Mouse (Mus musculus) C2C12 (cell line): ENCODE results near the gene Cd300ld4. TPM values are rescaled to one million over a fixed set of nuclear protein-coding genes. Genes with fewer than 3 reads are reported as not detected.

Experiments used
- H3K27me3 ChIP-seq: one replicate; pipeline ENCODE4 v1.6.1; 2011; ENCODE audit not compliant: control insufficient read depth, insufficient read depth, insufficient read length
- H3K36me3 ChIP-seq: one replicate; pipeline ENCODE4 v1.6.1; 2011; ENCODE audit not compliant: control insufficient read depth, insufficient read depth
- H3K4me3 ChIP-seq: one replicate; pipeline ENCODE4 v1.5.1; 2011; ENCODE audit warnings: mild to moderate bottlenecking, control low read depth; ENCODE audit not compliant: poor library complexity, insufficient read depth, severe bottlenecking
- H3K79me2 ChIP-seq: one replicate; pipeline ENCODE4 v1.6.1; 2011; ENCODE audit not compliant: control insufficient read depth, insufficient read depth
- H3K79me3 ChIP-seq: one replicate; pipeline ENCODE4 v1.6.1; 2011; ENCODE audit warnings: low read depth, control low read depth
- H3ac ChIP-seq: one replicate; pipeline ENCODE3; 2011; ENCODE audit warnings: low read depth; ENCODE audit not compliant: control insufficient read depth, insufficient read length
- CEBPB ChIP-seq: IDR thresholded peaks from one replicate; pipeline ENCODE4 v1.6.1; 2011; ENCODE audit warnings: low read depth, mild to moderate bottlenecking, control low read depth, moderate library complexity
- CTCF ChIP-seq: IDR thresholded peaks from one replicate; pipeline ENCODE4 v1.5.1; 2011; ENCODE audit not compliant: control insufficient read depth, insufficient read depth, insufficient read length
- FOSL1 ChIP-seq: IDR thresholded peaks from one replicate; pipeline ENCODE4 v1.8.0; 2011; ENCODE audit warnings: mild to moderate bottlenecking, low read length; ENCODE audit not compliant: poor library complexity, insufficient read depth, severe bottlenecking
- MAX ChIP-seq: IDR thresholded peaks from one replicate; pipeline ENCODE4 v1.6.1; 2011; ENCODE audit warnings: mild to moderate bottlenecking, control low read depth
- MYOD1 ChIP-seq: IDR thresholded peaks from one replicate; pipeline ENCODE4 v1.6.1; 2011; ENCODE audit warnings: low read depth; ENCODE audit not compliant: control insufficient read depth, insufficient read length
- MYOG ChIP-seq: IDR thresholded peaks from one replicate; pipeline ENCODE4 v1.6.1; 2011; ENCODE audit not compliant: control insufficient read depth, insufficient read length; ENCODE audit errors: extremely low read depth
- USF1 ChIP-seq: IDR thresholded peaks from one replicate; pipeline ENCODE4 v1.6.1; 2011; ENCODE audit warnings: low read depth, mild to moderate bottlenecking, control low read depth, moderate library complexity
- polyA plus RNA-seq: library from polyadenylated mRNA; unstranded; fragments of >200 nt; fragmentation: generic; extraction: Trizol; gene quantifications from one replicate; pipeline ENCODE4 v1.2.1, GENCODE M21; 2012; ENCODE audit warnings: missing spikeins

Gene Cd300ld4
- polyA plus RNA-seq, 1 experiment: not detected

DNA sequence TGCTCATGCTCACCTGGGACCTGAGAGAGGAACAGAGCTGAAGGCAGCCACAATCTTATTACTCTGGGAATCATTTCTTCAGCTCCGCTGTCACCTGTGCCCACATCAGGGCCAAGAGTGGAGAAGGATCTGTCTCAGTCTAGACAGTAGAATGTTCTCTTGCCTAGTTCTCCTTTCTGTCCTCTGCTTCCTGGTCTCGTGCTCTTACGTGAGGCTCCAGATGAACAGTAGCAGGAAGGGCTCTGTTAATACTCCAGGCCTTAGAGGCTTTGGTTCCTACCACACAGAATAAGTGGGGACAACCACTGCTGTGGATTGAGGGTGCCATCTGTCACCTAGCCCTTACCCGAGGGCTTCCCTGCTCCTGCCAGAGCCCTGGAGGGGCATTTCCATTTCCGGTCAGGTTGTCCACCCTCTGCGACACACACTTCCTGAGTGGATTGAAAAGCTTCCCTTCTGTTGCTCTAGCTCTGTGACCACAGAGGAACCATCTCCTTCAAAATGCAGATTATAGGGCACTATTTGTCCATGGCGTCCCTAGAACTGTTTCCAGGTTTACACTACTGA is 25.3 kb downstream of the Cd300ld4 start, which contains the start of gene Cd300c2:
Cd300c2 (minus strand) TSS at position 407 of the 567 bp plus-strand sequence.
- H3K27me3 ChIP-seq: peaks cover 10% of the 10 kb centered on the region
- no peaks in the 10 kb centered on the region for H3K79me3 ChIP-seq

GRCm38 (mm10) chr11:114989793-114990192 is 37.0 kb downstream of the Cd300ld4 start, which contains the start of gene Cd300ld:
Cd300ld (minus strand) TSS chr11:114989922.
- no peaks in the 10 kb centered on the region for H3K79me2 ChIP-seq
- H3K36me3 ChIP-seq: no peaks in the 10 kb centered on the region
- no peak within 1 kb of the TSS for H3K4me3 ChIP-seq
- H3K27me3 ChIP-seq: peaks cover 14% of the 10 kb centered on the region
- H3K79me3 ChIP-seq: no peaks in the 10 kb centered on the region
- TF ChIP-seq CEBPB: no peak
- no peak for TF ChIP-seq MYOG
- no peak for TF ChIP-seq FOSL1
- TF ChIP-seq MAX: no peak
- no peak for TF ChIP-seq CTCF
- no peak for TF ChIP-seq MYOD1
- no peak for TF ChIP-seq USF1
- H3ac ChIP-seq: no peak within 1 kb of the TSS

More for the DNA sequence above, 25.3 kb downstream of the Cd300ld4 start, which contains the start of gene Cd300c2:
- no peaks in the 10 kb centered on the region for H3K79me2 ChIP-seq
- no peak for TF ChIP-seq CEBPB
- no peaks in the 10 kb centered on the region for H3K36me3 ChIP-seq
- no peak within 1 kb of the TSS for H3K4me3 ChIP-seq
- no peak within 1 kb of the TSS for H3ac ChIP-seq

DNA sequence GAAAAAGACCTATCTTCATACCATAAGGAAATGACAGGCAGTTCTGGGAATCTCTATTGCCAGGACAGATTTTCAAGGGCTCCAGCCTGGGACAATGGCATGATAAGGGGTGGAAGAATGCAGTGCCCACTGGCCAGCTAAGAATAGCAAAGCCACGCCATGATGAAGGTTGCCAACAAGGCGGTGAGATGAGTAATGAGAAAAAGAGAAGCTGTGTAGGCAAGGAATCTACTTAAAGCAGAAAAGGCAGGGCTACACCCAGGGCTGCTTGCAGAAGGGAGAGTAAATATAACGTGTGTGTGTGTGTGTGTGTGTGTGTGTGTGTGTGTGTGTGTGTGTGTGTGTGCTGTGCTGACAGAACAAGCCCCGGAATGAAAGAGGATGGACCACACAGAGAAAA is 44.9 kb downstream of the Cd300ld4 start:
- no peaks in the 10 kb centered on the region for H3K27me3 ChIP-seq
- H3K79me2 ChIP-seq: no peaks in the 10 kb centered on the region

DNA sequence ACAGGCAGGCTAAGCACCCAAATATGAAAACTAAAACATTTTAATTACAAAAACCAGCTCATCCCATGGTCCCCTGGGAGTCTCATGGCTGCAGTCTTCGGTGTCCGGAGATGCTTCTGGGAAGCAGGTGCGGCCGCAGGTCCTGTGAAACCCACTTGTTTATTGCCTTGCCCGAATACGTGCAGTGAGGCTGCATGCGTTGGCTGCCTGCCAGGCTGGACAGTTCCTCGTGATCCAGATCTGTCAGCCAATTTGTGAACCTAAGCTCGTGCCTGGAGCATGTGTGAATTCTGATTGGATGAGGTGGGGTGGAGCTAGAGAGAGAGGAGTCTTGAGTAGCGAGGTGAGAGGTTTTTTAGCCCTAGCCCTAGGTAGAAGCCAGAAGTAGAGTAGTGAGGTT is 54.1 kb downstream of the Cd300ld4 start:
- no peaks in the 10 kb centered on the region for H3K27me3 ChIP-seq
- no peak overlapping the region for H3K4me3 ChIP-seq
- no peak overlapping the region for H3ac ChIP-seq
- no peaks in the 10 kb centered on the region for H3K79me3 ChIP-seq
- no peak for TF ChIP-seq FOSL1
- no peak for TF ChIP-seq CTCF
- TF ChIP-seq USF1: no peak
- TF ChIP-seq MYOD1: no peak
- no peak for TF ChIP-seq CEBPB
- TF ChIP-seq MAX: no peak
- no peak for TF ChIP-seq MYOG
- H3K79me2 ChIP-seq: no peaks in the 10 kb centered on the region
- no peaks in the 10 kb centered on the region for H3K36me3 ChIP-seq

More for the DNA sequence above, 44.9 kb downstream of the Cd300ld4 start:
- H3ac ChIP-seq: no peak overlapping the region
- H3K36me3 ChIP-seq: no peaks in the 10 kb centered on the region
- H3K79me3 ChIP-seq: no peaks in the 10 kb centered on the region
- TF ChIP-seq MYOG (no peak), CTCF (no peak), MYOD1 (no peak), MAX (no peak), FOSL1 (no peak), USF1 (no peak), CEBPB (no peak)
- no peak overlapping the region for H3K4me3 ChIP-seq

Other genes starting within 250 kb of the Cd300ld4 start
- 0.49 TPM for gene Btbd17, start 231.1 kb downstream of the Cd300ld4 start, polyA plus RNA-seq
- not detected for gene Gpr142, start 228.1 kb downstream of the Cd300ld4 start, polyA plus RNA-seq
- gene Gprc5c, start 175.9 kb downstream of the Cd300ld4 start, polyA plus RNA-seq: 0.75 TPM
- gene Cd300a, start 137.0 kb downstream of the Cd300ld4 start, polyA plus RNA-seq: 0.02 TPM
- 0.76 TPM for gene Cd300lb, start 92.6 kb downstream of the Cd300ld4 start, polyA plus RNA-seq
- not detected for gene Cd300c, start 57.9 kb downstream of the Cd300ld4 start, polyA plus RNA-seq
- gene Cd300ld, start 37.1 kb downstream of the Cd300ld4 start, polyA plus RNA-seq: not detected
- gene Cd300c2, start 25.1 kb downstream of the Cd300ld4 start, polyA plus RNA-seq: not detected
- not detected for gene Cd300ld2, start 10.8 kb downstream of the Cd300ld4 start, polyA plus RNA-seq
- gene Cd300ld5, start 10.8 kb upstream of the Cd300ld4 start, polyA plus RNA-seq: 0.16 TPM
- not detected for gene Cd300ld3, start 21.4 kb upstream of the Cd300ld4 start, polyA plus RNA-seq
- not detected for gene Cd300e, start 35.2 kb upstream of the Cd300ld4 start, polyA plus RNA-seq
- gene Rab37, start 64.4 kb upstream of the Cd300ld4 start, polyA plus RNA-seq: 0.07 TPM
- not detected for gene Cd300lf, start 107.0 kb upstream of the Cd300ld4 start, polyA plus RNA-seq
- gene Slc9a3r1, start 136.3 kb upstream of the Cd300ld4 start, polyA plus RNA-seq: 19.1 TPM
- gene Tmem104, start 160.5 kb upstream of the Cd300ld4 start, polyA plus RNA-seq: 6.6 TPM
- 9.1 TPM for gene Nat9, start 160.8 kb upstream of the Cd300ld4 start, polyA plus RNA-seq
- gene Grin2c, start 240.2 kb upstream of the Cd300ld4 start, polyA plus RNA-seq: not detected